Mouse (Mus musculus): ENCODE data around the gene Timm9.

The Timm9 gene

DNA sequence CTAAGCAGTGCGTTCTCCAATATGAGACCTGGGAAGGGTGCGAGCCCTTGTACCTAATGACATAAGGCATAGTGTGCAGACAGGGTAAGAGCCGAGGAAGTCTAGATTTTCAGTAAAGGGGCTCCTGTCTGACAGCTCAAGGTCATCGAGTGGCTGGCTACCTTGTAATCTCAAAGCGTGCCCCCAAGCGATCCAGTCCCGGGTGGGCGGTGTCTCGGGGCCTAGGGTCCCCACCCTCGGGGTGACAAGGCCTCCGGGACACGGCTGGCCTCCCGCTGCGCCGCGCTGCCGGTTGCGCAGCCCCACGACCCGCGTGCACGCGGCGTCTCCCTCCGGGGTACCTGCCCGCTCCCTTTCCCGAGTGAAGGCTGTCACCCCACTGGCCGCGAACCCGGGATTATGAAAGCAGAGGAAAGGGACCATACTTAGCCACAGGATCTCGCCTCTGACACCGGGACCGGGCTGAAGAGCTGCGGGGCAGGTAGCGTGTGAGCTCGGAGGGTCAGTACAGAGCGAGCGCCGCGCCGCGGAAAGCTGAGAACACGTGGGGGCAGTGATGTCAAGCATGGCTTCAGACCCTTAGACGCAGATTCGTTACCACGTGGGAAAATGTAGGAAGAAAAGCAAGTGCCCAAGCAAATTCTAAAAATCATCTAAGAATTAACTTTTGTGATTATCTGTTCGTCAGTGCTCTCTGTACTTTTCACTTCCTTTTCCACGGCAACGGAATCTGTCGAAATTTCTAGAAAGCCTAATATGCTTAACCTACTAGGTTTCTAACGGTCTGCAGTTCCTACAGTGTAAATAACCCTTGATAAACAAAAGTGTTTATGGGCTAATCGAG, at the start of gene Timm9, which contains the start of gene 2700049A03Rik:
Timm9 (minus strand) TSS at position 555 of the 844 bp plus-strand sequence.
2700049A03Rik (plus strand) TSS at position 719 of the 844 bp plus-strand sequence.
- in situ Hi-C loops (cut with MboI; ENCODE audit: low pct_unique_long_range_greater_than_20kb in 1 of 2, low sequenced_read_pairs in 2 of 2, unreplicated experiment in 1 of 2), result no loop called here

- in situ Hi-C loops (cut with MboI; ENCODE audit: low pct_unique_long_range_greater_than_20kb in 1 of 2, low sequenced_read_pairs in 2 of 2, unreplicated experiment in 1 of 2), result no loop called here
These were observed 47.9 kb upstream of the Timm9 start for GRCm38 (mm10) chr12:71184396-71184795.

- in situ Hi-C loops (cut with MboI; ENCODE audit: low pct_unique_long_range_greater_than_20kb in 1 of 2, low sequenced_read_pairs in 2 of 2, unreplicated experiment in 1 of 2), result no loop called here
These were observed 47.3 kb upstream of the Timm9 start for GRCm38 (mm10) chr12:71183736-71184135.

DNA sequence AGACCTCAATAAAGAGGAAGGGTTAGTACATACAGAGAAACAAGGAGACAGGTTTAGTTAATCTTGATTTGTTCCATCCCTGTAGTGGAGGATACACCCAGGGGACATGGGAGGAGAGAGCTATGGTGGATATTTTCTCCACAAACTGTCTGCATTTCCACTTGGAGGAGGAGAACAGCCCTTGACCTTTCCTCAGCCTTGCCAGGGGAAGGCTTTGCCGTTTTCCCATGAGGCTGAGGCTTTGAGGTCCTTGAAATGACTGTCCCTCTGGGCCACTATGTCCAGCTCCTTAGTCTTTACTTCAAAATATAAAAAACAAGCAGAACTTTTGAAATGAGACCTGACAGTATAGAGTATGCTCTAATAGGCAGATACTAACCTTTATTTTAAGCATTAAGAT, 33.4 kb upstream of the Timm9 start:
- in situ Hi-C loops (cut with MboI; ENCODE audit: low pct_unique_long_range_greater_than_20kb in 1 of 2, low sequenced_read_pairs in 2 of 2, unreplicated experiment in 1 of 2), result no loop called here

DNA sequence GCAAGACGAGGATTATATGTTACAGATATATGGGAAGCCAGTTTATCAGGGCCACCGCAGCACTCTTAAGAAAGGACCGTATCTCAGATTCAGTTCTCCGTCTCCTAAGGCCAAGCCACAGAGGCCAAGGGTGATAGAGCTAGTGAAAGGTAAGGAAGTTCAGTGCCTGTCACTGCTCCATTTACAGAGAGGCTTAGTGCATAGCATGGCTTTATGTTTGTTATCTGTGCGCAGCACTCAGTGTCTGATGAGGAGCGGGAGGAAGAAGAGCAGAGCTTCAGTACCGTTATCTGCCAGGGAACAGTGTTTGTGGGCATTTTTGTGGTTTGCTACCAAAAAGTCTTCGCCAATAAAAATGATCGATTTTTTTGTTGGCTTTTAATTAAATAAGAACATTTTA, 27.9 kb upstream of the Timm9 start:
- in situ Hi-C loops (cut with MboI; ENCODE audit: low pct_unique_long_range_greater_than_20kb in 1 of 2, low sequenced_read_pairs in 2 of 2, unreplicated experiment in 1 of 2), result no loop called here

- in situ Hi-C loops (cut with MboI; ENCODE audit: low pct_unique_long_range_greater_than_20kb in 1 of 2, low sequenced_read_pairs in 2 of 2, unreplicated experiment in 1 of 2), result no loop called here
These were observed 21.5 kb upstream of the Timm9 start for GRCm38 (mm10) chr12:71157974-71158373.

- in situ Hi-C loops (cut with MboI; ENCODE audit: low pct_unique_long_range_greater_than_20kb in 1 of 2, low sequenced_read_pairs in 2 of 2, unreplicated experiment in 1 of 2), result no loop called here
These were observed 18.5 kb upstream of the Timm9 start for GRCm38 (mm10) chr12:71154979-71155378.

DNA sequence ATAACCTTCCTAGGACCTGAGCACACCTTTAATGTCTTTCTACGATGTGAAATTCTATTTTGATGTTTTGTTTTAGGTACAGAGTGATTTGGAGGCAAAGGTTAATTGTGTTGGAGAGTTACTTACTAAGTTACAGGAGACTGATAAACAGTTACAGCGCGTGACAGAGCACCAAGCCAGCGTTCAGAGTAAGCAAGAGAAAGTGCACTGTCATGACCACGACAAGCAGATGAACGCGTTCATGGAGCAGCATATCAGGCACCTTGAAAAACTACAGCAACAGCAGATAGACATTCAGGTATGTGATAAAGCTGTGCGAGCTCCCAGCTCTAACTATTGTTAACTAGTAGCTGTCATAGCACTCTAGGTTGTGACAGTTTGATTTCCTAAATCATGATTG, 13.7 kb upstream of the Timm9 start:
- in situ Hi-C loops (cut with MboI; ENCODE audit: low pct_unique_long_range_greater_than_20kb in 1 of 2, low sequenced_read_pairs in 2 of 2, unreplicated experiment in 1 of 2), result no loop called here

- in situ Hi-C loops (cut with MboI; ENCODE audit: low pct_unique_long_range_greater_than_20kb in 1 of 2, low sequenced_read_pairs in 2 of 2, unreplicated experiment in 1 of 2), result no loop called here
These were observed 13.0 kb upstream of the Timm9 start for GRCm38 (mm10) chr12:71149456-71149855.

GRCm38 (mm10) chr12:71148801-71149200, 12.3 kb upstream of the Timm9 start:
- in situ Hi-C loops (cut with MboI; ENCODE audit: low pct_unique_long_range_greater_than_20kb in 1 of 2, low sequenced_read_pairs in 2 of 2, unreplicated experiment in 1 of 2), result no loop called here

- in situ Hi-C loops (cut with MboI; ENCODE audit: low pct_unique_long_range_greater_than_20kb in 1 of 2, low sequenced_read_pairs in 2 of 2, unreplicated experiment in 1 of 2), result no loop called here
These were observed 11.2 kb upstream of the Timm9 start for GRCm38 (mm10) chr12:71147641-71148040.

DNA sequence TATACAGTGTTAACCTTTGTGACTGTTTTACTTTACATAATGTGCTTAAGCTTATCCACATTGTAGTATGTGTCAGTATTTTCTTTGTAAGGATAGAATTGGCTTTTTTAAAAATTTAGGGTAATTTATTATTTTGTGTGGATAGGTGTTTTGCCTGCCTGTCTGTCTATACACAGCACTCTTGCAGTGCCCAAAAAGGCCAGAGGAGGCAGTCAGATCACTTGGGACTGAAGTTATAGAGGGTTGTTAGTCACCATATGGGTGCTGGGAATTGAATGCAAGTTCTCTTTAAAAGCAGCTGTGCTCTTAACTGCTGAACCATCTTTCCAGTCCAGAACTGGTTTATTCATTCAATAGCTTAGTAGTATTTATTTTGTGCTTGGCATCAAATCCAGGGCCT, 4.7 kb upstream of the Timm9 start:
- in situ Hi-C loops (cut with MboI; ENCODE audit: low pct_unique_long_range_greater_than_20kb in 1 of 2, low sequenced_read_pairs in 2 of 2, unreplicated experiment in 1 of 2), result no loop called here

DNA sequence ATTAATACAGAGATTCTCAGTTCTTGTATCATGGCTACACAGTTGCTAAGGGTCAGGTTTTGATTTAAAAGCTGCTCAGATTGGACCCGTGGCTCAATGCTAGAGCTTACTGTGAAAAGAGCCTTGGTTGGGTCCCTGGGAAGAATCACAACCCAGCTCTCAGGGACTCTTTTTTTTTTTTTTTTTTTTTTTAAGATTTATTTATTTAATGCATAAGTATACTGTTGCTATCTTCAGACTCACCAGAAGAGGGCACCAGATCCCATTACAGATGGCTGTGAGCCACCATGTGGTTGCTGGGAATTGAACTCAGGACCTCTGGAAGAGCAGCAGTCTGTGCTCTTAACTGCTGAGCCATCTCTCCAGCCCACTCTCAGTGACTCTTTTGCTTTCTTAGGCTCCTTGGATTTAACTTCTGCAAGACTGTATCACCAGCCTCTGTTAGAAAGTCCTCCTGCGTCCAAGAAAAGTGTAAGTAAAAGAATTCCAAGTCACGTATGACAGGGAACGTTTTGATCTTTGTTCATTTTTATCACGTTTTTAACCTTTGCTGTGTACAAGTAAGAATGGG, 2.9 kb upstream of the Timm9 start:
- in situ Hi-C loops (cut with MboI; ENCODE audit: low pct_unique_long_range_greater_than_20kb in 1 of 2, low sequenced_read_pairs in 2 of 2, unreplicated experiment in 1 of 2), result no loop called here

GRCm38 (mm10) chr12:71137686-71138085, 1.2 kb upstream of the Timm9 start:
- in situ Hi-C loops (cut with MboI; ENCODE audit: low pct_unique_long_range_greater_than_20kb in 1 of 2, low sequenced_read_pairs in 2 of 2, unreplicated experiment in 1 of 2), result no loop called here

DNA sequence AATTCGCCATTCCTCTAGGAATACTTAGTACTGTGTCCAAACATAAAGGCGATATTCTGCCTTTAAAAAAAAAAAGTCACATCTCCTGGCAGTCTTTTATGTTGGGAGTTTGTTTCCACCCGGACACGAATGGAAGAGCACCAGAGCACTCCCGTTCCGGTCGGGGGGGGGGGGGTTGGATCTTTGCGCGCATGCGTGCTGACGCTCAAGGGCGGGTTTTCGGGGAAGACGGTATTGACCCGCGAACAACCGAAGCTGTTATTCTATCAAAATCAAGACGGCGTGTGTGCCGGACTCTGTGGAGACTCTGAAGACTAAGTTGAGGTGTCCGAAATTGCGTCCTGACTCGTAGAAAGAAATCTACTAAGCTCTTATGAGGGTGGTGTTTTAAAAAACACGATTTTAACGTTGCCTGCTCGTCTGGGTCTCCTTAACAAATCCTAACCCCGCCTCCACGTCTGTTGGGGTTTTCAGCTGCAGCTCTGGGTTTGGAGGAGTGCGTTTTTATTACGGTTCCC, 549 bp upstream of the Timm9 start:
- in situ Hi-C loops (cut with MboI; ENCODE audit: low pct_unique_long_range_greater_than_20kb in 1 of 2, low sequenced_read_pairs in 2 of 2, unreplicated experiment in 1 of 2), result no loop called here

DNA sequence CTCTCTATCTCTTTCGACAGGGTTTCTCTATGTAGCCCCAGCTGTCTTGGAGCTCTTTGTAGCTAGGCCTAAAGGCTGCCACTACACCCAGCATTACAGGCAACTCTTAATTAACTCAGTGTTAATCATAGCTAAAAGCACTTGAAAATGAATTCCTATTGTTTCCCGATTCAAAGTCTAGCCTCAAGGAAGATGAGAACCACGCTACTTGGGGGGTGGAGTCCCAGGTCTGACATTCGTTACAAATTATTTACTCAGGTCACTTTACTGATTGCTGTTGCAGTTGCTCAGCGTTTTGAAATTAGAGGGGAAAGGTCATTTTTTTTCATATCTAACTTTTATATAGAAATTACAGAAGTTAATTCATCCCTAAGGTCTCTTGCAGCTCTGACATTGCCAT, 903 bp downstream of the Timm9 start:
- in situ Hi-C loops (cut with MboI; ENCODE audit: low pct_unique_long_range_greater_than_20kb in 1 of 2, low sequenced_read_pairs in 2 of 2, unreplicated experiment in 1 of 2), result no loop called here

DNA sequence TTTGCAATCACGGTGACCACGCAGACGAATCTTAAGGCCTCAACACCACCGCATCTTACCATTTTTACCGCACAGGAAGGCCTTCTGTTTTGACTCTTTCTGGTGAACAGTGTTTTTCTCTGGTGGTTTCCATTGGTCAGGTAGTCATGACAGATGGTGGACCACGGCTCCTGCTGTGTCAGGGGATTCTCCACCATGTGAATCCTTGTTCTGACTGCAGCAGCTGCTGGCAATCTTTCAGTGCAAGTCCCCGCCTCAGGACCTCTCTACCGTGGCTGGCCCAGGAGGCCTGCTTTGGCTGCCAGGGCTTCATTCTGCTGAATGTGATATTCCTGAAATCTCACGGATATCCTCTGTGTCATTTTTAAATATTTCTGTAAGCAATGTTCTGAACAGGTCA, 13.2 kb downstream of the Timm9 start:
- in situ Hi-C loops (cut with MboI; ENCODE audit: low pct_unique_long_range_greater_than_20kb in 1 of 2, low sequenced_read_pairs in 2 of 2, unreplicated experiment in 1 of 2), result no loop called here

DNA sequence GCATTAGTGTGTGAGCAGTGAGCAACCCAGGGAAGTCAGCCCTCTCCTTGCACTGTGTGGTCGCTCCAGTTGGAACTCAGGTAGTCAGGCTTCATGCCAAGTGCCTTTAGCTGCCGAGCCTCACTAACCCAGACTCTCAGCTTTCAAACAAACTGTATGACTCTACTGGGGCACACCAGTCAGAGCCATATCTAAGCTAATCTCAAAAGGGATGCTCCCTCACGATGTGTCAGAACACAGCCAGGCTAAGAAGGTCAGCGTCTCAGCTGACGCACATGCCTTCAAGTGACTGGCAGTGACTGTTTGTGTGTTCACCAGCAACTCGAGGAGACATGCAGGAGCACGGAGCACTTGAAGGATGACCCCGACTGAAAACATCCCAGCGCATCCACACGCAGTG, 13.8 kb downstream of the Timm9 start:
- in situ Hi-C loops (cut with MboI; ENCODE audit: low pct_unique_long_range_greater_than_20kb in 1 of 2, low sequenced_read_pairs in 2 of 2, unreplicated experiment in 1 of 2), result no loop called here

DNA sequence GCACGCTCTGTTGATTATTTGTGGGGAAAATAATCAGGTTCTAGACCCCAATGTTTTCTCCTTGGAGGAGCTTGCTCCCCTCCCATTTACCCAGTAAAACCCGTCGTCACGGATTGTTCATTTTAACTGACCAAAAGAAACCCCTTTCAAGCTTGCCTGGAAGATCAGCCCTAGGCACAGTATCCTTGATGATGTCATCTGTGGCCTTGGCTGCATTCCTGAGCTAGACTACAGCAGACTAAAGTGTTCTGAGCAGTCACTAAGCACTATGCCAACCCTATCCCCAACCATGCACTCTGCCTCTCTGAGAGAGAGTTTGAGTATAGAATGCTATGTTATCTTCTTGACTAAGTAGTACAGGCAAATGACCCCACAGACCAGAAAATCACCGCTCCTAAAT, 20.1 kb downstream of the Timm9 start:
- in situ Hi-C loops (cut with MboI; ENCODE audit: low pct_unique_long_range_greater_than_20kb in 1 of 2, low sequenced_read_pairs in 2 of 2, unreplicated experiment in 1 of 2), result no loop called here

All from mouse embryonic stem cell (cell line).